ENCODE assay signal across 9 mouse cellular contexts in genomic region chr14:51088166-51088969, GRCm38 (mm10). TPM values are rescaled to one million over a fixed set of nuclear protein-coding genes. Genes with fewer than 3 reads are reported as not detected.
DNase-seq lines count a peak whose midpoint lies in the region; ATAC-seq and TF ChIP-seq lines count a peak whose summit lies in the region.
"Had no signal": no experiment of that assay in that cellular context is flagged by ENCODE, and none has a peak within 500 bp of the region (broad histone marks: within the 10 kb centered on the region; RNA-seq: fewer than 3 reads in every experiment).

No protein-coding gene starts in this region.

- peak overlapping the region; percentile 70 for H3K9ac ChIP-seq in heart, embryonic 12.5 days
- peak overlapping the region; percentile 79 for H3K9ac ChIP-seq in kidney, embryonic 16.5 days (replicated peaks; ENCODE audit: low read length)
- peak overlapping the region; percentile 58 for H3K9ac ChIP-seq in midbrain, postnatal 0 days (replicated peaks; ENCODE audit: low read length, poor library complexity, severe bottlenecking)

- no peaks in the 10 kb centered on the region for H3K4me1 ChIP-seq in embryonic fibroblast, embryonic 13.5 days (ENCODE audit: control insufficient read depth, insufficient read depth, low read length)
- peaks cover 4% of the 10 kb centered on the region; the same call in 1 of the 2 replicates for H3K4me1 ChIP-seq in heart, embryonic 12.5 days (replicated peaks)
- peaks cover 12% of the 10 kb centered on the region for H3K4me1 ChIP-seq in kidney, embryonic 16.5 days (ENCODE audit: insufficient read depth, low read length)
- H3K4me1 ChIP-seq in midbrain, postnatal 0 days (ENCODE audit: insufficient read depth, low read length) = peaks cover 5% of the 10 kb centered on the region; the same call in 1 of the 2 replicates

- no peak overlapping the region; the same call in 1 of the 2 replicates for H3K27ac ChIP-seq in embryonic fibroblast, embryonic 13.5 days (ENCODE audit: insufficient read depth, low read length)
- H3K27ac ChIP-seq in heart, embryonic 12.5 days (ENCODE audit: poor library complexity, severe bottlenecking) = peak overlapping the region; percentile 77
- H3K27ac ChIP-seq in kidney, embryonic 16.5 days (ENCODE audit: low read length) = peak overlapping the region; percentile 93
- peak overlapping the region; percentile 84 for H3K27ac ChIP-seq in midbrain, postnatal 0 days (ENCODE audit: low read depth, low read length)

- no peaks in the 10 kb centered on the region for H3K36me3 ChIP-seq in heart, embryonic 12.5 days
- no peaks in the 10 kb centered on the region for H3K36me3 ChIP-seq in kidney, embryonic 16.5 days (ENCODE audit: insufficient read depth, low read length)
- H3K36me3 ChIP-seq in midbrain, postnatal 0 days (ENCODE audit: insufficient read depth, low read length) = no peaks in the 10 kb centered on the region

- no peaks in the 10 kb centered on the region for H3K27me3 ChIP-seq in heart, embryonic 12.5 days (replicated peaks)
- 0 out of 2 replicates have a peak, but pooled peaks cover 3% of the 10 kb centered on the region for H3K27me3 ChIP-seq in kidney, embryonic 16.5 days (ENCODE audit: insufficient read depth, low read length)
- H3K27me3 ChIP-seq in midbrain, postnatal 0 days (ENCODE audit: insufficient read depth, low read length) = no peaks in the 10 kb centered on the region

- under 1% methylated on average over 23 of the region's 23 CpGs for WGBS in heart, embryonic 12.5 days
- under 1% methylated on average over 23 of the region's 23 CpGs for WGBS in kidney, embryonic 16.5 days
- under 1% methylated on average over 23 of the region's 23 CpGs for WGBS in midbrain, postnatal 0 days

- TF ChIP-seq POLR2A in embryonic fibroblast, embryonic 13.5 days (IDR thresholded peaks at IDR 0.05; ENCODE audit: low read depth, low read length) = no peak

- H3K4me2 ChIP-seq in heart, embryonic 12.5 days = peak overlapping the region; percentile 78
- H3K4me2 ChIP-seq in kidney, embryonic 16.5 days (replicated peaks; ENCODE audit: low read depth, low read length) = peak overlapping the region; percentile 80
- peak overlapping the region; percentile 64 for H3K4me2 ChIP-seq in midbrain, postnatal 0 days (ENCODE audit: low read depth, low read length, poor library complexity, severe bottlenecking)

- ATAC-seq in heart, embryonic 12.5 days (ENCODE audit: insufficient number of reproducible peaks, low FRiP score) = peak; percentile 49
- ATAC-seq in kidney, embryonic 16.5 days (ENCODE audit: low FRiP score, low TSS enrichment) = peak; percentile 37
- ATAC-seq in midbrain, postnatal 0 days (ENCODE audit: low FRiP score) = peak; percentile 41; the same call in 1 of the 2 replicates

- peak; percentile 85 for DNase-seq in CD4-positive, CD25-positive, alpha-beta regulatory T cell, adult 2 months (ENCODE audit: low read depth, low spot score)
- DNase-seq in brain, adult 2 months (ENCODE audit: low read depth, low spot score) = peak; percentile 89
- DNase-seq in liver = peak; percentile 89
- DNase-seq in midbrain, postnatal 0 days (ENCODE audit: low spot score) = peak; percentile 82
- DNase-seq in spleen, postnatal 36 days (ENCODE audit: low spot score in 2 of 2) = peak; percentile 72 to 83

- H3K4me3 ChIP-seq in embryonic fibroblast, embryonic 13.5 days (ENCODE audit: insufficient read depth, low read length) = peak overlapping the region; percentile 93
- H3K4me3 ChIP-seq in heart, embryonic 12.5 days = peak overlapping the region; percentile 75
- H3K4me3 ChIP-seq in kidney, embryonic 16.5 days (ENCODE audit: low read length) = peak overlapping the region; percentile 89
- H3K4me3 ChIP-seq in midbrain, postnatal 0 days (ENCODE audit: low read depth, low read length) = peak overlapping the region; percentile 74

- no peak for TF ChIP-seq CTCF in embryonic fibroblast, embryonic 13.5 days (IDR thresholded peaks at IDR 0.05; ENCODE audit: borderline replicate concordance, insufficient read depth, low read length)
- TF ChIP-seq CTCF in midbrain, postnatal 0 days (IDR thresholded peaks at IDR 0.05) = no peak

- H3K9me3 ChIP-seq in heart, embryonic 12.5 days (replicated peaks) = no peaks in the 10 kb centered on the region
- no peaks in the 10 kb centered on the region for H3K9me3 ChIP-seq in kidney, embryonic 16.5 days (ENCODE audit: low read length)
- no peaks in the 10 kb centered on the region for H3K9me3 ChIP-seq in midbrain, postnatal 0 days (ENCODE audit: low read length)

RNA-seq across cellular contexts. Expression of gene Rnase4, which starts 2.5 kb away (rescaled TPM):
- 116 and 134 TPM in 2 replicates for polyA plus RNA-seq in embryonic fibroblast, embryonic 13.5 days (2011; ENCODE audit: insufficient read length, low read depth, missing spikeins)
- polyA plus RNA-seq in heart, embryonic 12.5 days (2016; fragmentation: Nextera tagmentation; extraction: Ambion mirVana) = 13.7 and 15.0 TPM in 2 replicates
- 45.5 and 47.7 TPM in 2 replicates for polyA plus RNA-seq in kidney, embryonic 16.5 days (2015; fragmentation: Nextera tagmentation; extraction: Ambion mirVana)
- 27.2 and 29.3 TPM in 2 replicates for total RNA-seq in midbrain, postnatal 0 days (2014; rRNA removed)
- polyA plus RNA-seq in midbrain, postnatal 0 days (2015; fragmentation: Nextera tagmentation; extraction: Ambion mirVana) = 14.9 and 15.1 TPM in 2 replicates

RNA-seq across cellular contexts. Expression of gene Ang, which starts 2.6 kb away (rescaled TPM):
- polyA plus RNA-seq in embryonic fibroblast, embryonic 13.5 days (2011; ENCODE audit: insufficient read length, low read depth, missing spikeins) = 11.4 TPM in 2 replicates
- 2.0 and 3.2 TPM in 2 replicates for polyA plus RNA-seq in heart, embryonic 12.5 days (2016; fragmentation: Nextera tagmentation; extraction: Ambion mirVana)
- polyA plus RNA-seq in kidney, embryonic 16.5 days (2015; fragmentation: Nextera tagmentation; extraction: Ambion mirVana) = 8.6 and 8.9 TPM in 2 replicates
- 2.1 and 3.2 TPM in 2 replicates for total RNA-seq in midbrain, postnatal 0 days (2014; rRNA removed)
- polyA plus RNA-seq in midbrain, postnatal 0 days (2015; fragmentation: Nextera tagmentation; extraction: Ambion mirVana) = 2.3 and 3.3 TPM in 2 replicates

RNA-seq across cellular contexts. Expression of gene Olfr750, which starts 14.1 kb away (rescaled TPM):
- polyA plus RNA-seq in embryonic fibroblast, embryonic 13.5 days (2011; ENCODE audit: insufficient read length, low read depth, missing spikeins) = not detected in 2 replicates
- polyA plus RNA-seq in heart, embryonic 12.5 days (2016; fragmentation: Nextera tagmentation; extraction: Ambion mirVana) = not detected in 2 replicates
- not detected in 2 replicates for polyA plus RNA-seq in kidney, embryonic 16.5 days (2015; fragmentation: Nextera tagmentation; extraction: Ambion mirVana)
- 0.66 TPM in 1 of 2 replicates, not detected in the other for total RNA-seq in midbrain, postnatal 0 days (2014; rRNA removed)
- 0.02 and 0.07 TPM in 2 replicates for polyA plus RNA-seq in midbrain, postnatal 0 days (2015; fragmentation: Nextera tagmentation; extraction: Ambion mirVana)
- polyA plus RNA-seq: frontal cortex, adult 2 months had no signal

RNA-seq across cellular contexts. Expression of gene Eddm3b, which starts 25.9 kb away (rescaled TPM):
- not detected in 2 replicates for polyA plus RNA-seq in embryonic fibroblast, embryonic 13.5 days (2011; ENCODE audit: insufficient read length, low read depth, missing spikeins)
- not detected in 2 replicates for polyA plus RNA-seq in heart, embryonic 12.5 days (2016; fragmentation: Nextera tagmentation; extraction: Ambion mirVana)
- polyA plus RNA-seq in kidney, embryonic 16.5 days (2015; fragmentation: Nextera tagmentation; extraction: Ambion mirVana) = 1.5 and 2.2 TPM in 2 replicates
- total RNA-seq in midbrain, postnatal 0 days (2014; rRNA removed) = not detected in 2 replicates
- polyA plus RNA-seq in midbrain, postnatal 0 days (2015; fragmentation: Nextera tagmentation; extraction: Ambion mirVana) = 0.11 TPM in 1 of 2 replicates, not detected in the other
- polyA plus RNA-seq: frontal cortex, adult 2 months had no signal

RNA-seq across cellular contexts. Expression of gene Rnase12, which starts 30.9 kb away (rescaled TPM):
- not detected in 2 replicates for polyA plus RNA-seq in embryonic fibroblast, embryonic 13.5 days (2011; ENCODE audit: insufficient read length, low read depth, missing spikeins)
- 0.51 and 0.70 TPM in 2 replicates for polyA plus RNA-seq in heart, embryonic 12.5 days (2016; fragmentation: Nextera tagmentation; extraction: Ambion mirVana)
- 9.0 and 10.2 TPM in 2 replicates for polyA plus RNA-seq in kidney, embryonic 16.5 days (2015; fragmentation: Nextera tagmentation; extraction: Ambion mirVana)
- total RNA-seq in midbrain, postnatal 0 days (2014; rRNA removed) = not detected in 2 replicates
- not detected in 2 replicates for polyA plus RNA-seq in midbrain, postnatal 0 days (2015; fragmentation: Nextera tagmentation; extraction: Ambion mirVana)
